Mouse (Mus musculus) lung, adult 2 months (tissue): Measurements from ENCODE around the gene Fam234a. TPM values are rescaled to one million over a fixed set of nuclear protein-coding genes. Genes with fewer than 3 reads are reported as not detected.

Experiments
- DNase-seq: peaks from one replicate; pipeline ENCODE4 v3.0.0; 2022
- H3K4me1 ChIP-seq: fragments of 200-500 bp; 2 replicates; pipeline ENCODE4 v1.6.1; 2011; ENCODE audit warnings: low read length; ENCODE audit not compliant: control insufficient read depth, insufficient read depth
- H3K4me3 ChIP-seq: fragments of 200-500 bp; replicated peaks from 2 replicates; pipeline ENCODE3; 2011; ENCODE audit warnings: low read depth, mild to moderate bottlenecking, control low read depth, low read length; ENCODE audit errors: extremely low read depth
- CTCF ChIP-seq: fragments of 200-500 bp; IDR thresholded peaks from 2 replicates; pipeline ENCODE4 v1.5.1; 2011; ENCODE audit warnings: mild to moderate bottlenecking, low read length, control low read depth; ENCODE audit not compliant: insufficient read depth
- POLR2A ChIP-seq: fragments of 200-500 bp; IDR thresholded peaks from 2 replicates; pipeline ENCODE4 v1.6.1; 2011; ENCODE audit warnings: low read depth, mild to moderate bottlenecking, control low read depth, low read length, borderline replicate concordance; ENCODE audit errors: extremely low read depth
- WGBS: fragments of 180-500 bp; shearing (Covaris S2); methylation state at CpG from one replicate; pipeline ENCODE4 v1.1.7; 2018; 5-methylcytosine and 5-hydroxymethylcytosine counted together
- polyA plus RNA-seq: library from polyadenylated mRNA; depleted of rRNA; stranded (reverse); fragments of >200 nt; gene quantifications from 2 replicates; pipeline ENCODE4 v1.2.3, GENCODE M21; 2012

The Fam234a gene
- polyA plus RNA-seq, 1 experiment = 76.1 TPM

DNA sequence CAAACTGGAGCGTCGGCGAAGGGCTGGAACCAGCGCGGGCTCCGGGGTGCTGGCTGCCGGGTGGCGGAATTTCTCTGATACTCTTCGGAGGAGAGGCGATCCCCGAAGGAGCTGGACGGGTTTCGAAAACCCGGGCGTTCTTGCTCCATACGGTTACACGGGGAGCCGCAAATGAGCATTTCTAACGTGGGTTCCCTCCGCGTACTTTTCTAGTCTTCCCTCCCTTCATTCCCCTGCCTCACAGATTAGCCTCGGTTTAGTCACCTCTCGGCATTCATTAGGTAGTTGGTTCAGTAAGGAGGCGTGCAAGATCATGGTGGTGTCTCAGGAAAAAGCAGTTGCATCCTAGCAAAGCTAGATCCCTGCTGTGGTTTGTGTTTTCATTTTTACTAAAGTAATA, 9.4 kb upstream of the Fam234a start:
- TF ChIP-seq POLR2A (no peak), CTCF (no peak)
- DNase-seq = no peak
- under 1% methylated on average over 24 of the region's 24 CpGs for WGBS
- Histone ChIP-seq H3K4me1 (peaks cover 6% of the 10 kb centered on the region), H3K4me3 (peak overlapping the region; percentile 93)

GRCm38 (mm10) chr17:26252539-26253251, 8.7 kb upstream of the Fam234a start, which contains the start of gene Luc7l:
TSS of gene Luc7l (plus strand) at chr17:26252896.
- WGBS = under 1% methylated on average over 43 of the region's 43 CpGs
- peak within 1 kb of the TSS; percentile 93 for H3K4me3 ChIP-seq
- TF ChIP-seq CTCF (no peak), POLR2A (peak; percentile 96)
- peaks cover 6% of the 10 kb centered on the region for H3K4me1 ChIP-seq
- DNase-seq = peak; percentile 94

DNA sequence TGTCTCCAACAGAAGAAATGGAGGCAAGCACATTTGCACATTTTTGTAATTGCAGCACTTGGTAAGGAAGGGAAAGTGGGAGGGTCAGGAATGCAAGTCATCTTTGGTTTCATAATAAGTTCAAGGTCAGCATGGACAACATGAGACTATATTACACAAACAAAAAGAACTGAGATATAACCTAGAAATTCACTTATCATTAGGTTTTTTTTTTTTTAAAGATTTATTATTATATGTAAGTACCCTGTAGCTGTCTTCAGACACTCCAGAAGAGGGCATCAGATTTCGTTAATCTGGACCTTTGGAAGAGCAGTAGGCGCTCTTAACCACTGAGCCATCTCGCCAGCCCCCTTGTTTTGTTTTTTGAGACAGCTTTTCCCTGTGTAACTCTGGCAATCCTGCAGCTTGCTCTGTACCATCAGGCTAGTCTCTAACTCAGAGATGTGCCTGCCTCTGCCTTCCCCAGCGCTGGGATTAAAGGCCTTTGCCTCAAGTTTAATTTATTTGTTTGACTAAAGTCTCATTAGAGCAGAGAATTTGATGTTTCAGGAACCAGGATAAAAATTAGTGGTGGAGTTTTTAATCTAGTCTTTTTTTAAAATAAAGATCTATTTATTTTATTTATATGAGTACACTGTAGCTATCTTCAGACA, 8.0 kb upstream of the Fam234a start:
- DNase-seq = no peak
- no peak overlapping the region for H3K4me3 ChIP-seq
- no peak for TF ChIP-seq POLR2A
- TF ChIP-seq CTCF = no peak
- peaks cover 6% of the 10 kb centered on the region for H3K4me1 ChIP-seq
- 53% methylated on average over 4 of the region's 4 CpGs for WGBS

- peak; percentile 77 for DNase-seq
- Histone ChIP-seq H3K4me3 (peak overlapping the region; percentile 83), H3K4me1 (no peaks in the 10 kb centered on the region)
- WGBS = under 1% methylated on average over 32 of the region's 32 CpGs
- TF ChIP-seq POLR2A (no peak), CTCF (peak; percentile 43; the same call in 1 of the 2 replicates)
These were observed 456 bp downstream of the Fam234a start for GRCm38 (mm10) chr17:26243471-26244100.

GRCm38 (mm10) chr17:26240990-26241389, 3.1 kb downstream of the Fam234a start:
- TF ChIP-seq CTCF (no peak), POLR2A (no peak)
- Histone ChIP-seq H3K4me3 (no peak overlapping the region), H3K4me1 (no peaks in the 10 kb centered on the region)
- 71% methylated on average over 6 of the region's 6 CpGs for WGBS
- DNase-seq = no peak

DNA sequence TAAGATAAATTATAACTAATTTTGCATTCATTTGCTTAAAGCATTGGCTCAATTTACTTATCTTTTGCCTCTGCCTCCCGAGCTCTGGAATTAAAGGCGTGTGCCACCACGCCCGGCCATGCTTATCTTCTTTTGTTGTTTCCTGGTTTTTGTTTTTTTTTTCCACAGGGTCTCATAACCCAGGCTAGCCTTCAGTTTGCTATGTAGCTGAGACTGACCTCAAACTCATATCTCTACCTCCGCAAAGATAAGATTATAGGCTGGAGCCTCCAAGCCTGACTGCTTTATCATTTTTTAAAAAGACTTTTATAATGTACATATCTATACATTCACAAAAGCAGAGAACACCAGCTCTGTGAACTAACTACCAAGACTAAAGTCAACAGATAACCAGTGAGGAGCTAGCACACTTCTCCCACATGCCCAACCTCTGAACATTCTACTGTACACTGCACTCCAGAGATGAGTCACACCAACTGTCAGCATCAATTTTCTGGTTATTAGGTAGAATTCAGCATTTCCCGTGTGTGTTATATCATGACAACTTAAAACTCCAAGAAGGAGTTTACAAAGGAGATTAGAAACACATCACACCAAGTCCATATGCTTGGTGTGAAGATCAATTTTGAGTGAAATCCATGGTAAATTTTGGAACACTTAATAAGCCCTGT, 3.8 kb downstream of the Fam234a start:
- no peaks in the 10 kb centered on the region for H3K4me1 ChIP-seq
- no peak overlapping the region for H3K4me3 ChIP-seq
- WGBS = 60% methylated on average over 6 of the region's 6 CpGs
- TF ChIP-seq CTCF = no peak
- TF ChIP-seq POLR2A = no peak
- no peak for DNase-seq

- H3K4me1 ChIP-seq = no peaks in the 10 kb centered on the region
- no peak for DNase-seq
- WGBS = 61% methylated on average over 2 of the region's 2 CpGs
- TF ChIP-seq POLR2A (no peak), CTCF (no peak)
- H3K4me3 ChIP-seq = no peak overlapping the region
These were observed 4.5 kb downstream of the Fam234a start for GRCm38 (mm10) chr17:26239551-26239950.

DNA sequence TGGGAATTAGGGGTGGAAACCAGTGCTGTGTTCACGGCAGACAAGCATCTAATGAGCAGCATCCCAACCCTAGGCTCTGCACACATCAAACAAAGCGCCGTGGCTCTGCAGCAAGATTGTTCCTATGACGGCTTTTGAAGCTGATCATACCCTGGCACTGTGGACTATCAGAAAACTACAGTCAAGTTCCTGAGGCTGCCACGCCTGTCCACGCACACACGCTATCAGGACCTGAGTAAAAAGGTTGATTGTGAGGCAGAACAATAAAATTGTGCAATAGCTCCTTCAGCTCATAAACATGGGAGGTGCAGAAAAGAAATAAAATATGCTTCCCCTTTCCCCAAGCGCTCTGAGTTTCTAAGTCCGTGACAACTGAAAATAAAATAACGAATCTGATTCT, 6.4 kb downstream of the Fam234a start:
- no peak for DNase-seq
- TF ChIP-seq CTCF = no peak
- TF ChIP-seq POLR2A = no peak
- Histone ChIP-seq H3K4me3 (no peak overlapping the region), H3K4me1 (no peaks in the 10 kb centered on the region)
- 62% methylated on average over 10 of the region's 10 CpGs for WGBS
